Mouse (Mus musculus) embryonic facial prominence, embryonic 10.5 days (tissue): ENCODE measurements at regions not wholly inside any gene's neighbourhood (a gene's known extent, or its start where the extent isn't known, plus 50 kb on each side); places are given as distances from the start of the nearest gene placed in this dataset.

Experiments used
- DNase-seq: peaks from one replicate; pipeline ENCODE4 v3.0.0-alpha.2; 2017; ENCODE audit warnings: low spot score
- H3K27ac ChIP-seq: fragments of 300-500 bp; sonication (generic); replicated peaks from 2 replicates; pipeline ENCODE4 v1.5.1; 2016; ENCODE audit warnings: mild to moderate bottlenecking
- H3K27me3 ChIP-seq: fragments of 300-500 bp; sonication (generic); replicated peaks from 2 replicates; pipeline ENCODE4 v1.6.1; 2016; ENCODE audit warnings: low read depth, mild to moderate bottlenecking; ENCODE audit not compliant: poor library complexity, severe bottlenecking
- H3K36me3 ChIP-seq: fragments of 300-500 bp; sonication (generic); replicated peaks from 2 replicates; pipeline ENCODE4 v1.6.1; 2016; ENCODE audit warnings: mild to moderate bottlenecking, moderate library complexity
- H3K4me1 ChIP-seq: fragments of 300-500 bp; sonication (generic); 2 replicates; pipeline ENCODE4 v1.6.1; 2016
- H3K4me3 ChIP-seq: fragments of 300-500 bp; sonication (generic); 2 replicates; pipeline ENCODE4 v1.5.1; 2016; ENCODE audit warnings: mild to moderate bottlenecking, moderate library complexity
- H3K9me3 ChIP-seq: fragments of 300-500 bp; sonication (generic); 2 replicates; pipeline ENCODE4 v1.6.1; 2016; ENCODE audit warnings: mild to moderate bottlenecking
- WGBS: fragments of 180-500 bp; shearing (Covaris S2); methylation state at CpG from one replicate; pipeline ENCODE4 v1.1.7; 2016; 5-methylcytosine and 5-hydroxymethylcytosine counted together

- no peaks in the 10 kb centered on the region for H3K27me3 ChIP-seq
- DNase-seq, result no peak
- H3K9me3 ChIP-seq, result no peaks in the 10 kb centered on the region
- H3K4me1 ChIP-seq, result no peaks in the 10 kb centered on the region
- no peaks in the 10 kb centered on the region for H3K36me3 ChIP-seq
- no peak overlapping the region for H3K27ac ChIP-seq
- H3K4me3 ChIP-seq, result no peak overlapping the region
Measured at GRCm38 (mm10) chr15:24297236-24297635, 1116.3 kb downstream of the Basp1 start.

DNA sequence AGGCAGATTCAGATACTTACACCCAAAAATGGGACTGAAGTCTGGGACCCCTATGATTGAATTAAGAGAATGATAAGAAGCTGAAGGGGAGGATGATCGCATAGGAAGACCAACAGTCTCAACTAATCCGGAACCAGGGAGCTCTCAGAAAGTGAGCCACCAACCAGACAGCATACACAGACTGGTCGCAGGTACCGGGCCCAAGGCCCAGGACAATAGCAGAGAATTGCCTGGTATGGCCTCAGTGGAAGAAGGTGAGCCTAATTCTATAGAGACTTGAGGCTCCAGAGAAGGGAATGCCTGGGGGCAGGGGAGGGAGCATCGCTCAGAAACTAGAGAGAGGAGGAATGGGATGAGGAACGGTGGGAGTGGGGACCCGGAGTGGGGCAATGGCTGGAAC lies 1116.8 kb downstream of the Basp1 start:
- DNase-seq, result no peak
- no peak overlapping the region for H3K27ac ChIP-seq
- H3K36me3 ChIP-seq, result no peaks in the 10 kb centered on the region

DNA sequence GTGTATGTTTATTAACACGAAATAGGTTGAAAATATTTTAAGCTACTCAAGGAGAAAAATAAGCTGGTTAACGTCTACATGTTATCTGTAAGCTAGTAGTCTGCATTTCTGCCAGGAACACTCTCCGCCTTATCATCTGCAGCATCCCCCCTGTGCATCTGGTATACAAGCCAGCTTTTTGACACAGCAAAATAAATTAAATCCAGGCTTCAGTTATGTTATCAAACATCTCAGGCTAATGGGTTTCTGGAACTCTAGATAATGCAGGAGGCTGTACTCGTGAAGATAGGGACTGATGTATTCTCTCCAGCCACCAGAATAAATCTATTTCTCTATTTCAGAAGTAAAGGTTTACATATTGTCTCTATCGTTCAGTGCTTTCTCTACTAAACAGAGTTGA lies 1138.5 kb downstream of the Basp1 start:
- WGBS, result 82% methylated on average over 5 of the region's 5 CpGs
- H3K27ac ChIP-seq, result no peak overlapping the region

More for the DNA sequence above, 1116.8 kb downstream of the Basp1 start:
- H3K27me3 ChIP-seq, result no peaks in the 10 kb centered on the region
- H3K9me3 ChIP-seq, result no peaks in the 10 kb centered on the region
- no peak overlapping the region for H3K4me3 ChIP-seq
- no peaks in the 10 kb centered on the region for H3K4me1 ChIP-seq
- 90% methylated on average over 7 of the region's 7 CpGs for WGBS

DNA sequence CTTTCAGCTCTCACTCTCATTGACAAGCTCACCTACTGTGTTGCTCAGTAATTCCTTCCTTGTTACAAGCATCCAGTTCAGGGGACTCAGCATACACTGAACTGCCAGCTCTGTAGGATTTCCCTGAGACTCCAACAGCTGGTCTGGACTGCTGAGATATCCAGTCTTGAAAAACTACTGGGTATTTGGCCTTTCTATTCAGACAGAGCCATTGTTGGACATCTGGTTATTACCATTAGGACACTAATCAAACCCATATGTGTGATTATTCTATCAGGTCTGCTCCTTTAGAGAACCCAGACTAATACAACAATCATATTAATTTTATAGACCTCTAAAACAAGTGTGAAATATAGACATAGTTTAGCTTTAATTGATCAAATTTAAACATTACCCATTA lies 1146.2 kb downstream of the Basp1 start:
- H3K27me3 ChIP-seq, result no peaks in the 10 kb centered on the region
- no peak for DNase-seq
- no peak overlapping the region for H3K27ac ChIP-seq
- no peaks in the 10 kb centered on the region for H3K9me3 ChIP-seq
- H3K36me3 ChIP-seq, result no peaks in the 10 kb centered on the region
- H3K4me1 ChIP-seq, result no peaks in the 10 kb centered on the region
- H3K4me3 ChIP-seq, result no peak overlapping the region

More for the DNA sequence above, 1138.5 kb downstream of the Basp1 start:
- H3K4me1 ChIP-seq, result no peaks in the 10 kb centered on the region
- H3K36me3 ChIP-seq, result no peaks in the 10 kb centered on the region
- H3K4me3 ChIP-seq, result no peak overlapping the region
- DNase-seq, result no peak
- H3K9me3 ChIP-seq, result no peaks in the 10 kb centered on the region
- H3K27me3 ChIP-seq, result no peaks in the 10 kb centered on the region
